Mouse (Mus musculus) C2C12 (cell line): Measurements from ENCODE around the gene Tbl1xr1. TPM values are rescaled to one million over a fixed set of nuclear protein-coding genes. Genes with fewer than 3 reads are reported as not detected.

Experiments used
- H3K27me3 ChIP-seq: one replicate; pipeline ENCODE4 v1.6.1; 2011; ENCODE audit not compliant: control insufficient read depth, insufficient read depth, insufficient read length
- H3K36me3 ChIP-seq: one replicate; pipeline ENCODE4 v1.6.1; 2011; ENCODE audit not compliant: control insufficient read depth, insufficient read depth
- H3K4me3 ChIP-seq: one replicate; pipeline ENCODE4 v1.5.1; 2011; ENCODE audit warnings: mild to moderate bottlenecking, control low read depth; ENCODE audit not compliant: poor library complexity, insufficient read depth, severe bottlenecking
- H3K79me2 ChIP-seq: one replicate; pipeline ENCODE4 v1.6.1; 2011; ENCODE audit not compliant: control insufficient read depth, insufficient read depth
- H3K79me3 ChIP-seq: one replicate; pipeline ENCODE4 v1.6.1; 2011; ENCODE audit warnings: low read depth, control low read depth
- H3ac ChIP-seq: one replicate; pipeline ENCODE3; 2011; ENCODE audit warnings: low read depth; ENCODE audit not compliant: control insufficient read depth, insufficient read length
- CEBPB ChIP-seq: IDR thresholded peaks from one replicate; pipeline ENCODE4 v1.6.1; 2011; ENCODE audit warnings: low read depth, mild to moderate bottlenecking, control low read depth, moderate library complexity
- CTCF ChIP-seq: IDR thresholded peaks from one replicate; pipeline ENCODE4 v1.5.1; 2011; ENCODE audit not compliant: control insufficient read depth, insufficient read depth, insufficient read length
- FOSL1 ChIP-seq: IDR thresholded peaks from one replicate; pipeline ENCODE4 v1.8.0; 2011; ENCODE audit warnings: mild to moderate bottlenecking, low read length; ENCODE audit not compliant: poor library complexity, insufficient read depth, severe bottlenecking
- MAX ChIP-seq: IDR thresholded peaks from one replicate; pipeline ENCODE4 v1.6.1; 2011; ENCODE audit warnings: mild to moderate bottlenecking, control low read depth
- MYOD1 ChIP-seq: IDR thresholded peaks from one replicate; pipeline ENCODE4 v1.6.1; 2011; ENCODE audit warnings: low read depth; ENCODE audit not compliant: control insufficient read depth, insufficient read length
- MYOG ChIP-seq: IDR thresholded peaks from one replicate; pipeline ENCODE4 v1.6.1; 2011; ENCODE audit not compliant: control insufficient read depth, insufficient read length; ENCODE audit errors: extremely low read depth
- USF1 ChIP-seq: IDR thresholded peaks from one replicate; pipeline ENCODE4 v1.6.1; 2011; ENCODE audit warnings: low read depth, mild to moderate bottlenecking, control low read depth, moderate library complexity
- polyA plus RNA-seq: library from polyadenylated mRNA; unstranded; fragments of >200 nt; fragmentation: generic; extraction: Trizol; gene quantifications from one replicate; pipeline ENCODE4 v1.2.1, GENCODE M21; 2012; ENCODE audit warnings: missing spikeins

Gene Tbl1xr1
- polyA plus RNA-seq, 1 experiment = 6.1 TPM

DNA sequence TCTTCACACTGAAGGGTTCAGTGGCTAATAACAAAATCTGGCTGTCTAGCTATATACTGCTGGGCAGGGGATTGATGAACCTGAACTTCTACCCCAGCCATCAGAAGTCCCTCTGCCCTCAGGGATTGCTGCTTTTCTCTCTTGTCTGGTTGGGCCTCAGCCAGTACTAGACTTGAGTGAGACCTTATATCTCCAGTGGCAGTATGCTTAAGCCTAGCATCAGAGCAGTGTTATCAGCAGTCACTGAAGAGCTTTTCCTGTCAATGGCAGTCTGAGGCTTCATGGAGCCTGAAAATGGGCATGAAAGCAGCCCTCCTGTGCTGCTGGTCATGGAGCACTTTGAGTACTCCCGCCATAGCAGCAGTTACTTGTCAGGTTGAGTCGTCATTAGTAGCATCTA lies 46.7 kb downstream of the Tbl1xr1 start:
- Histone ChIP-seq H3K27me3 (no peaks in the 10 kb centered on the region), H3K4me3 (no peak overlapping the region), H3ac (no peak overlapping the region), H3K36me3 (no peaks in the 10 kb centered on the region), H3K79me2 (peaks cover 98% of the 10 kb centered on the region), H3K79me3 (peaks cover 78% of the 10 kb centered on the region)
- TF ChIP-seq CEBPB (no peak), USF1 (no peak), FOSL1 (no peak), MYOD1 (no peak), MAX (no peak), MYOG (no peak), CTCF (no peak)

DNA sequence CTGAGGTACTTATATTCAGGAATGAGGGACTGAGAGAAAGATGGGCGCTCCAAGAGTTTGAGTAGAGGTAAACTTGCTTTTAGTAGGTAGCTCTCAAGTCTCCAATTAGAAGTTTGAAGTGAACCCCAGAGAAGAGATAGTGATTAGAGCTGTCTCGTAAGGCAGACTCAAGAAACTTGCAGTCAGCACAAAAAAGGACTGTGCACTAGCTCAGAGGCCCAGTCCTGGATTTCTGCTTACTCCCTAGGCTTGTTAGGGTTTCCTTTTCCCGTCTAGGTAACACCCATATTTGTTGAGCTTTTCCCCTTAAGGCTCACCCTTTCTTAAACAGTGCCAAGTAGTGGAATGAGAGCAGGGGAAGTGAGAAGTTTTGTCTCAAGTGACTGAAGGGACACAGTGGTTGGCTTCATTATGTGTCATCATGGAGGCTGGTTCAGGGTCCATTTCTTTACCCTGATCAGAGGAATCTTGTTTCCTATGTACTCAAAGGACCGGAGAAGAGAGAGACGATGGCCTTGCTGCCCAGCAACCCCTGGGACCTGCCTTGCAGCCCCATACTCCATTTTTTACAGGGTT lies 49.9 kb downstream of the Tbl1xr1 start:
- TF ChIP-seq MYOD1 = no peak
- TF ChIP-seq USF1 = no peak
- no peak for TF ChIP-seq CTCF
- no peak for TF ChIP-seq MYOG
- TF ChIP-seq FOSL1 = no peak
- no peak for TF ChIP-seq MAX
- no peak for TF ChIP-seq CEBPB
- Histone ChIP-seq H3K79me3 (peaks cover 67% of the 10 kb centered on the region), H3ac (no peak overlapping the region), H3K36me3 (no peaks in the 10 kb centered on the region), H3K79me2 (peaks cover 96% of the 10 kb centered on the region), H3K4me3 (no peak overlapping the region), H3K27me3 (no peaks in the 10 kb centered on the region)

DNA sequence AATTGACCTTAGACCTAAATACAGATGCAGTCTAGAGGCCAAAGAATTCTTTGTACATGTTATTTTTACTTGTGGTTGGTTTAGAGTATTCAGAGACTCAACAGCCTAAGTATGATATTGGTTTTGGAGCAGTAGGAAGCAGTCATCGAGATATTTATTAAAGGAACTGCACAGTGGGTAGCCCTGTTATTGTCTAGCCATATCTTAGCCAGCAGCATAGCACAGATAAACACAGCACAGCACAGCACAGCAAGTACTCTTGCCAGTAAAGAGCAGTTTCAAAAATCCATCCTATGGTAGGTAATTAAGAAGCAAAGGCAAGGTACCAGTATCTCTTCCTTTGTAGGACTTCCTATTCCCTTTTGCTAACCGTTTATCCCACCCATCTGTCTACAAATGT lies 54.8 kb downstream of the Tbl1xr1 start:
- Histone ChIP-seq H3ac (no peak overlapping the region), H3K79me2 (peaks cover 96% of the 10 kb centered on the region), H3K4me3 (no peak overlapping the region), H3K36me3 (no peaks in the 10 kb centered on the region), H3K27me3 (no peaks in the 10 kb centered on the region), H3K79me3 (peaks cover 59% of the 10 kb centered on the region)
- TF ChIP-seq MAX = no peak
- no peak for TF ChIP-seq FOSL1
- no peak for TF ChIP-seq USF1
- no peak for TF ChIP-seq CTCF
- TF ChIP-seq CEBPB = no peak

DNA sequence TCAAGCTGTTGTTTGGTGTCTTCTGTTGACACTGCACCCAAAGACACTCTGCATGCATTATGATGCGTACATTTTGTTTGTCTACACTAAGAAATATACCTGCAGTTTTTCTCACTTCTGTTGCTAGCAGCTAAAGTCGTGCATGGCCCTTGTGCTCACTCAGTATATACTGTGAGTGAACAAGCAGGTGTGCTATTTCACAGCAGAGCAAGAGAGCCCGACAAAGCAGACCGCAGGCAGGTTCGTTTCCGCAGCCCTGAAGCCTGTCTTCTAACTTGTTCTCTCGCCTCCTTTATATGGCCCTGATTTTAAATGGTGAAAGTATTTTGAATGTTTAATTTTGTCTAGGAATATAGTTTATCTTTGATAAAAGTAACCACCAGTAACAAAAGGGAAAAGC lies 57.2 kb downstream of the Tbl1xr1 start:
- TF ChIP-seq USF1 (no peak), CTCF (no peak), CEBPB (no peak), MYOD1 (no peak), FOSL1 (no peak), MAX (no peak), MYOG (no peak)
- Histone ChIP-seq H3K27me3 (no peaks in the 10 kb centered on the region), H3ac (no peak overlapping the region), H3K79me2 (peaks cover 99% of the 10 kb centered on the region), H3K79me3 (peaks cover 49% of the 10 kb centered on the region), H3K36me3 (no peaks in the 10 kb centered on the region), H3K4me3 (no peak overlapping the region)

DNA sequence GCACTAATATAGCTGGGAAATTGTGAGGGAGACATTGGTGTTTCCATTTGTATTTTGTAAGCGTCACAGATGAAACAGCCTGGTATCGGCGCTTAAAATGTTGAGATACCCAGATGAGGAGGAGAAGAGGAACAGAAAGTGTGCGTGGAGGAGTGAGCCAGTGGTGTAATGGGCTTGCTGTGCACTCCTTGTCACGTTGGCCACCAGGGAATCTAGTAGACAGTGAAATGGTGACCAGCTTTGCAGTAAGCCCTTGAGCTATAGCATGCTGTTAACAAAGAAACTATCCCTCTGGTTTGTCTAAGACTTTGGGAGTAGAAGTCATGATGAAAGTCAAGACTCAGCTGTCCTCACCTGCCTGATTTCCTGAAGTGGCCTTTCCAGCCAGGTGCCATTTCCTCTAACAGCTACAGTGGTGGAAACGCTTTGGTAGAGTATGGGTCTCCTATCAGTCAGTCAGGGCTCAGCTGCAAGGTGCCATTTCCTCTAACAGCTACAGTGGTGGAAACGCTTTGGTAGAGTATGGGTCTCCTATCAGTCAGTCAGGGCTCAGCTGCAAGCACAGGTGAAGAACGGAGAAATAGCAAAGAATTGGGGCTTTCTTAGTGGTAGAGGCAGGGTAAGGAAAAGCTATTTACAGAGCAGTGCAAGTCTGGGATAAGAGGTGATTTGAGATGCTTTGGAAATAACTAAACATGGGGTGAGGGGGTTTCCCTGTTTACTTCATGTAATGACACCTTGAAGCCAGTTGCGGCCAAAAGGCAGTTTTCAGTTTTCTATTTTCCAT lies 61.5 kb downstream of the Tbl1xr1 start:
- H3ac ChIP-seq = no peak overlapping the region
- peaks cover 48% of the 10 kb centered on the region for H3K79me3 ChIP-seq
- H3K36me3 ChIP-seq = no peaks in the 10 kb centered on the region
- peaks cover 100% of the 10 kb centered on the region for H3K79me2 ChIP-seq
- H3K27me3 ChIP-seq = no peaks in the 10 kb centered on the region
- H3K4me3 ChIP-seq = no peak overlapping the region
- TF ChIP-seq CTCF = no peak
- no peak for TF ChIP-seq MYOG
- no peak for TF ChIP-seq MYOD1
- no peak for TF ChIP-seq MAX
- no peak for TF ChIP-seq FOSL1
- no peak for TF ChIP-seq CEBPB
- no peak for TF ChIP-seq USF1
